Mouse (Mus musculus) neutrophil, adult 5-6 weeks (primary cell): ENCODE results near the gene Mfap5. TPM values are rescaled to one million over a fixed set of nuclear protein-coding genes. Genes with fewer than 3 reads are reported as not detected.
"Not testable (repeated sequence)": the region's sequence is repeated elsewhere in the genome, so short reads cannot be mapped to it uniquely, and the experiment has no call there.

Experiments used
- ATAC-seq: fragments of 151-379, 151-347 bp; 2 replicates; pipeline ENCODE4 v1.8.0; 2017; ENCODE audit warnings: mild to moderate bottlenecking, moderate TSS enrichment; ENCODE audit not compliant: insufficient number of reproducible peaks, poor library complexity, low FRiP score, severe bottlenecking; ENCODE audit errors: extremely low read depth
- total RNA-seq: library from RNA; stranded (forward); fragments of 200-1000 nt; gene quantifications from 2 replicates; pipeline ENCODE4 v1.2.3, GENCODE M21; 2017

Gene Mfap5
- total RNA-seq, result not detected in 2 replicates

DNA sequence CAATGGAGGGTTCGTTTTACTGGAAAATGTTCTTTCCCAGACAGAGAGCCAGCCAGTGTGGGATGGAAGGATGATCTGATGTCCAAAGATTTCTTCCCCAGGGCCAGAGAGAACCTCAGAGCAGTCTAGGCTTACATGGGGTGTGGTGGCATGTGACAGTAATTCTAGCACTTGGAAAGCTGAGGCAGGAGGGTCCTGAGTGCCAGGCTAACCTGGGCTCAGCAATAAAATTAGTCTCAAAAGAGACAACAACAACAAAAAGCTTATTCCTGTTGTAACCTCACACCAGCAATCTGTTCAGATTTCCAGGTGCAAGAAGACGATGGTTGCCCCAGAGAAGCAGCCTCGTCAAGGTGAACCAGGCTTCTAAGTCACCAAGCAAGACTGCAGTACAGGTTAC lies at the start of gene Mfap5:
Mfap5 (plus strand) TSS at position 301 of the 400 bp plus-strand sequence.
- ATAC-seq, result no peak

DNA sequence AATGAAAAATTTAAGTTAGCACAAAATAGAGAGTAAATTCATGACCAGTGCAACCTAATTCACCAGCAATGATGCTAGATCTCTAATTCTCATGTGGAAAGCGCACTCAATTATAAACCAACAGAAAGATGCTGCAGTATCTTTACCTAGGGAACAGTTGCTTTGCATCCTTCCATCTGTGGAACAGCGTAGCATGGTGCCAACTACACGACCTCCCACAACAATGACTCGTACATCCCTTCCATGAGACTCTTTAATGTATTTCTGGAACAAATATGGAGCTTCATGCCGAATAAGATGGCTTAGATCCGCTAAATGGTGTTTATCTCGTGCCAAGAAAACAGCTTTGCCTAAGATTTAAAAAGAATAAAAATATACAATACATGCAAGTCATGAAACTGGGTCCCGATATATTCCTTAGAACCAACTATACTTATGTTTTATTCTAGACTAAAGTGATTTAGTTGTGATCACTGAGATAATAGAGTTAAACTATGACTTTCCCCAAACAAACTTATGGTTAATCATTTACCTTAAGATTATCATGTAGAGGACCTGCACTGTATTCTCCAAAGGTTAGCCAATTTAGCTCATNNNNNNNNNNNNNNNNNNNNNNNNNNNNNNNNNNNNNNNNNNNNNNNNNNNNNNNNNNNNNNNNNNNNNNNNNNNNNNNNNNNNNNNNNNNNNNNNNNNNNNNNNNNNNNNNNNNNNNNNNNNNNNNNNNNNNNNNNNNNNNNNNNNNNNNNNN lies 46.5 kb upstream of the Mfap5 start:
- no peak for ATAC-seq

DNA sequence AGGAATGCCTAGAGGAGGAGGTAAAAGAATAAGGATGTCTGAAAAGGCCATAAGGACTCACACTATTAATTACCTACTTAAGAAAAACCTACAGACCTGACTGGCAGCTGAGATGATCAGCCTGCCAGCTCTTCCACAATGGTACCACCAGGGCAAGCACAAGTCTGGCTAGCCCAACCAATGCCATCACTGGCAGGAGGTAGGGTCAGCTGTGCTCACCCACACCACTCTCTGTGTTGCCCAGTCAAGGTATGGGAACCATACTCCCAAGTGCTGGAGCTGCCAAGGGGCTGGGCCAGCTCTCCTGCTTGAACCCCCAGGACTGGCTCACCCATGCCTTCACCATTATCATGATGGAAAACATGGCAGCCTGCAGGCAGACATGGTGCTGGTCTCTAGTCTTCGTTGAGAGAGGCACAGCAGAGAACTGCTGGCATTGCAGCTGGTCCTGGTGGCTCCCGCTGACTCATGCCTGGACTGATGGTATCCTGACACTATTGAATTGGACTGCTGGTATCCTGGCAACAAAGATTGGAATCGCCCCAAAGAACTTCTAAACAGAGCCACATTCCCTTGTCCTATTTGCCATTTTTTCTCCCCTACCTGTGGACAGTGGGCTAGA lies 39.4 kb upstream of the Mfap5 start:
- no peak for ATAC-seq

DNA sequence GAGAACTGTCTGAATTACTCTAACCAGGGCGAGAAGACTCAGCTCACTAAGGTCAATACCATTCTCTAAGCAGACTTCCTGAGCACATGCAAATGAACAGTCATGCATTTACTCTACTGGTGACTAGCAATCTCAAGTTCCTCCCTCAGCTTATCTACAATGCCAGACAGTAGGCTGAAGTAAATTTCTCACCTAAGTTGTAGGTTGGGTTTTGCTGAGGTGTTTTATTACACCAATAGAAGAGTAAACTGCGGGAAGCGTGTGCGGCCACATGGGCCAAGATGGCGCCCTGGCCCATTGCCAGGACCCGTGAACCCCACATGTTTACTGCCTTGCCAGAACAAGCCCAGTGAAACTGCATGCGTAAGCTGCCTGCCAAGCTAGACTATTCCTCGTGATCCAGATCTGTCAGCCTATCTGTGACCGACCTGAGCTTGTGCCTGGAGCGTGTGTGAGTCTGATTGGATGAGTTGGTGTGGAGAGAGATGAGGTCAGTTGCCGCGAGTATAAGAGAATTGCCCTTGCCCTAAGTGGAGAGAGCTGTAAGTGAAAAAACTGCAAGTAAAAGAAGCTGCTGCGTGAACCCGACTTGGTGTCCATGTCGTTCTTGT lies 36.5 kb upstream of the Mfap5 start:
- ATAC-seq, result no peak

DNA sequence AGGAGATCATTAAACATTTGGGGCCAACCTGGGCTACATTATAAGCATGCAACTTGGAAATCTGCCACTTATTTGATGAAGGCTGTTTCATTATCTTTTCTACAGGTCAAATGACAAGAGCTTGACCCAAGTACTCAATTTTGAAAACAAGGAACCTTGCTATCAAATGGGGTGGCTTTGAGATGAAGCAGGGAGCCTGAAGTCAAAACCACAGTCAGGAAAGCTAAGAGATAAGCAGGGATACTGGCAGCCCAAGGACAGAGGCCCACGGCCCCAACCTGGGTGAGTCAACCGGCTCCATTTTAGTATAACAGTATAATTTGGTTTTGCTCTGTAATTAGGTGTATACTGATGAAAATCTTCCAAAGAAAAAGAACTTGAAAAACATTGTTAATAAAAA lies 35.4 kb upstream of the Mfap5 start:
- ATAC-seq, result no peak

DNA sequence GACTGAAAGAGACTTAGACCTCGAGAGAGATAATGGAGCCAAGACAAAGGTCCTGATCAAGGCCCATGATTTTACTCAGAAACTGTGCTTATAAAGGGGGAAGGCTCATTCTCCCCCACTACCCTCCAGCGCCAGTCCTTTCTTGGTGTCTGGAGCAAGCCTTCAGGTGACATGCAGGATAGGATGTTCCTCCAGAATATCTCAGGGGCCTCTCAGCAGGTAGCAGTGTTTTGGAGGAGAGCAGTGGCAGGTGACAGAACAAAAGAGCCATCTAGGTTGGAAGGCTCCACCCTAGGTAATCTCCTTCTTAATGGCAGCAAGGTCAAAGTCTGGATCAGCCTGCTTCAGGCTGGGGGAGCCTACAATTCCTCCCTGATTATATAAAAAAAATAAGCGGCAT lies 34.2 kb upstream of the Mfap5 start:
- ATAC-seq, result not testable (repeated sequence)

DNA sequence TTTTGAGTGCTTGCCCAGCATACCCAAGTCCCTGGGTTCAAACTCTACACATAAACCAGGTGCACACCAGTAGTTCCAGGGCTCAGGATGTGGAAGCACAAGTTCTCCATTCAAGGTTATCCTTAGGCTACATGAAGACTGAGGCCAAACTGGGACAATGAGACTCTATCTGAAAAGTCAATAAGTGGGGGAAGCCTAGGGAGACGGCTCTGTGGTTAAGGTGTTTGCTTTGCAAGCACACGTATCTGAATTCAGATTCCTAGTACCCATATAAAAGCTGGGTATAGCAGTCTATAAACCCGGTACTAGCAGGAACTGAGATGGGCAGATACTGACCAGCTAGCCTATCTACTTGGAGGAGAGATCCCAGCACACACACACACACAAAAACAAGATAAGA lies 27.6 kb upstream of the Mfap5 start:
- no peak for ATAC-seq

DNA sequence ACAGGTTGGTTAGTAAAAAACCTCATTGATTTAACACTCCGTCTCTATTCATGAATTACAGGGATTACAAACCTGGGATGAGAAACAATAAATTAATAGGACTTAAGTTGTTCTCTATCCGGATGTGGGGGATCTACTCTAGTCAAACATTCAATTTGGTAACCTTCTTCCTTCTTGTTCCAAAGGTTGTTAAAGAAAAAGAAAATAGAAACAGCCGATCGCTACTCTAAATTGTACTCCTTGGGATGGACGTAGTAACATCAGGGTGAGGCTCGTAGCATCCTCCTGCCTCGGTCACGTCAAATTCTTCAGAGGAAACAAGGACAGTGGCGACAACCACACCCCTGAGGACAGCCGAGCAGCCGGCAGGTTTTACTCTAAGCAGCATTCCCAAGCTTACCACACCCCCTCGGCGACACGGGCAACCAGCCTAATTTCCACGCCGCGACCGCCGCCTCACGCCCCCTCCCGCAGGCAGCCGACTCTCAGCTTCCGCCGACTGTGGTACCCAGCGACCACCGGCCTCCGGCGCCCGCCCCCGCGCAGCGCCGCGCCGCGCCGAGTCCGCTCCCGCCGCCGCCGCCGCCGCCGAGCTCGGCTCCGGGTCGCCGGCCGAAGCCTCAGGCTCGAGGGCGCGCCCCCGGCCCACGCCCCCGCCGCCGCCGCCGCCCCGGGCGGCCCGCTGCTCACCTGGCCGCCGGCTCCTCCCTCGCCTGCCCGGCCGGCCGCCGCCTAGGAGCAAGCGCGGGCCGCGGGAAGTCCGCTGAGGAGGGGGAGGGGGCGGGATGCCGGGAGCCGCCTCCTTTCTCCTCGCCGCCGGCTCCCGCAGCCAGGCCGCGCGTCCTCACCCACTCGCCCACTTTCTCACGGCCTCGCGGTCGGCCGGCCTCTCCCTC lies 20.0 kb upstream of the Mfap5 start:
- no peak for ATAC-seq

DNA sequence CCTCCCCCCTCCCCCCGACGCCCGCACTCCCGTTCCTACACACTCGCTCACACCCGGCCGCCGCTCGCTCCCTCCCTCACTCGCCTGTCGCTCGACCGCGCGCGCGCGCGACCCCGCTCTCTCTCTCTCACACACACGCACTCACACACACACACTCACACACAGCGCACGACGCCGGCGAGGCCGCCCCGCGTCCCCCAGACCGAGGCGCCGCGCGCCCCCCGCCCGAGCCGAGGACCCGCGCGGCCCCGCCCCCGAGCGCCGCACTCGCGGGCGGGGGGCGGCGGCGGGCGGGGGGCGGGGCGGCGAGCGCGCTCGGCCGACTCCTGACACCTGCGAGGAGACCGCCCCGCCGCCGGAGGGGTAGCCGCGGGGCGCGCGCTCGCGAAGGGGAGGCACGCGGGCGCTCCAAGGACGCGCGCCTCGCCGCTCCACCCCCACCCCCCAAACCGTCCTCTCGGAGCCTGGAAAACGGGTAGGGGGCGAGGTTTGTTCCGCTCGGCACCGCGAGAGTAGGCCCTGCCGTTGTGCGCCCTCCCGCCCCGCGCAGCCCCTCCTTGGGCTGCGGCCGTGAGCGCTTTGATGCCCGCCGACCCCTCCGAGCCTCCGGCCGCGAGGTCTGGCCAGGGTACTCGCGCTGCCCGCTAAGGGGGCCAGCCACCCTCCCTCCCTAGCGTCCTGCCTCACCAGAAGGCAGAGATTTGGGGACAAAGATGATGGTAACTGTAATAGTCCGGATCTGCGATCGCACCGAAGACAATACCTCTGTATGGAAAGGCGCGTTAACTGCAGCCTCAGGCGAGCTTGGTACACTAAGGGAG lies 19.1 kb upstream of the Mfap5 start:
- ATAC-seq, result no peak

DNA sequence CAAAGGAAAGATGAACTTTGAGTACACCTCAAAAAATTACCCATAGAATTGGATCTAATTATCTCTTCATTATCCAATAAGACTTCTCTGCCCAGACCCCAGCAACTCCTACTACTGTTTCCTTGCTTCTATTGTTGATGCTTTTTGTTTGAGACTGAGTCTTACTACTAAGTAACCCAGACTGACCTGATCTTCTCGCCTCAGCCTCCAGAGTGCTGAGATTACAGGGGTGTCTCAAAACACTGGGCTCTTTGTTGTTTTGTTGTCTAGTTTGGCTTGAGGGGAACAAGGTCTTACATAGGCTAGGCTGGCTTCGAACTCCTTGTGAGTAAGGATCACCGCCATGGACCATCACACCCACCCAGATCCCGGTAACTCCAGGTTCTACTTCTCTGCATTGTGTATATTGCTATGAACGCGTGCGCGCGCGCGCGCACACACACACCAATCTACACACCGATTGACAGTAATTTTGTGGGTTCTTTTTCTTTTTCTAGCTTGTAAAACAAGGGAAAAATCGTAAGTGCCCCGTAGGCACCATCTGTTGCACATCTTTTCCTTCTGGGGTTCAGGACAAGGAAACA lies 14.6 kb upstream of the Mfap5 start:
- ATAC-seq, result no peak

DNA sequence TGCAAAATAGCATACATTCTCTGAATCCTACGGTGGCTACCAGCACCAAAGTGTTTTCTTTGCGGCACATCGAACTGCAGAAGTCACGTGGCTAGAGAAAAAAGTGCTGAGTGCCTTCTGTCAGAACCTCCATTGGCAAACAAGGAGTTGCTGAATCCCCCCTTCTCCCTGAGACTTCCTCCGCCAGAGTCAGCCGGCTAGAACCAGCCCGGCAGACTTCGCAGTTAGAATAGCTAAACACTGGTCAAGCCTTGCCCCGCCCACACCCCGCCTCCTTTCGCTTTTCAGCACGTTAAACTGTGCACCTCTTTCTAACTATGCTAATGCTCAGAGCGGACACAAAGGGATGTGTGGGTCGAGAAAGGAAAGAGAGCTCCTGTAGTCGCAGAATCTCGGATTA lies 14.1 kb upstream of the Mfap5 start:
- ATAC-seq, result no peak

DNA sequence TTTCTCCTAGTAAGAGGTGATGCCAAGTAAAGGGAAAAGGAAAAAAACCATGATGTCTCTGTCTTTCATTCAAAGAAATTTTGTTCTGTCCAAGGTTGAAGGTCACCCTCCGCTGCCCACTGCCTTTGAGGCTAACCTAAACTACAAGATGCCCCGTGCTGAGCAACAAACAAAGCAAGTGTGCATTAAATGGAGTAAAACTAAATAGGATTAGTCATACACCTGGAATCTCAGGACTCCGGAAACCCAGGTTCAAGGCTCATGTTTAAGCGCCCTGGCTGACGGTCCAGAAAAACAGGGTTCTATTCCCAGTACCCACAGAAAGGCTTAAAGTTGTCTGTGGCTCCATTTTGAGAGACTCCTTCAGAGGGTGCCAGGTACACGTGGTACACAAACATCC lies 13.2 kb upstream of the Mfap5 start:
- ATAC-seq, result no peak

DNA sequence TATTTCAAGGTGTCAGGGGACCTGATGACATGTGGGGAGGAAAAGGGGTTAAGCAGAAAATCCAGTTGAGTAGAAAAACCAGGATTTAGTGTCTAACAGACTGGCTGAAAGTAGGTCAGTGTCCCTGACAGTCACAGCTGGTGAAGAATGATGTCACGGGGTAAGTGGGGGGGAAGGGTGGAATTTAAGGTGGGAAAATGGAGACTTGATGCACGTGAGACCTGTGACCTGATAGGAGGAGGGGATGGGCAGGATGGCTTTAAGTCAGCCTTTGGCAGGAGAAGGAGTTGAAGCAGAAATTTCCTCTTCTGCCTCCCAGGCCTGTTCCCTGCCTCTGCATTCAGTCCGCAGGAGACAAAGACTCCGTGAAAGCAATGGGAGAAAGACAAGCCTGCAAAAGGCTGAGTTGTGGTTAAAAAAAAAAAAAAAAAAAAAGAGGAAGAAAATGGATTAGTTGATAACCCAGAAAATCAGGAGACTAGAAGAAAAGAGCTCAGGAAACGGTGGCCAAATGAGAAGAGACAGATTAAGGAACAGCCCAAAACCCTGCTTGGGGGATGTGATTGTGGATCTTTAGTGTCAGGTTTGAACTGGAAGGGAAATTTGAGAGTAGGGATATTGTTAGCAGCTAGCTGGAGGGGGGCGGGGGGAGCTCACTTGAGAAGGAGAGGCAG lies 11.7 kb upstream of the Mfap5 start:
- no peak for ATAC-seq

DNA sequence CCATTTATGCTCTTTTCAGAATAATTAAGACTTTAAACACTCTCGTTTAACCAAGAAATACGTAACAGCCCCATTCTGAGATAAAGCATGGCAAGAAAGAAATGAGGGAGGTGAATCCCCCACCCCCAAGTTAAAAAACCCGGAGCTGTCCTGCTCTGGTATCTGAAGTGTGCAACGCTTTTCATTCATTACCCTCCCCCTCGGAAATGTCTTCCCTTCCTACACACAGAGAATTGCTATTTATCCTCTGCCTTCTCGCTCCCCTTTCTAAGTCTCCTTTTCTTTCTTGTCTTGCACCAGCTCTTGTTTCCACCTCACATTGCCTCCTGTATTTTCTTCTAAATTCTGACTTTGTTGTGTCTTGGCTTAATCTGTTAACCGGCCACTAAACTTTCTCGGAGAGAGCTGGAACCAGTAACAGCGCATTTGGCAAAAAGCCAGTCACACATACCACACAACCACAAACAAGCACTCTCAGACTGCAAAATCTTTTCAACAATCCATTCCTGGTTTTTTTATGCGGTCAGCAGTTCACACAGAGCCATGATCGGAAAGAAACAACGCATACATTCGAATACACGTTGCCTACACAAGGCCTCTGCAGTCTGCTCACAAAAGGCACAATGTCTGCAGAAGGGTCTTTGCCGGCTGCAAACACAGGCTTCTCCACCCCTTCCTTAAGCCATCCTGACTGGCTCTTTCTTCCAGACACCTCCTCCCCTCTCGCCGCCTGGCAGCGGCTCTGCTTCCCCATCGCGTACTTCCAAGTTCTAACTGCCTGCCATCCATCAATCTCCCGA lies 10.4 kb upstream of the Mfap5 start:
- ATAC-seq, result no peak

DNA sequence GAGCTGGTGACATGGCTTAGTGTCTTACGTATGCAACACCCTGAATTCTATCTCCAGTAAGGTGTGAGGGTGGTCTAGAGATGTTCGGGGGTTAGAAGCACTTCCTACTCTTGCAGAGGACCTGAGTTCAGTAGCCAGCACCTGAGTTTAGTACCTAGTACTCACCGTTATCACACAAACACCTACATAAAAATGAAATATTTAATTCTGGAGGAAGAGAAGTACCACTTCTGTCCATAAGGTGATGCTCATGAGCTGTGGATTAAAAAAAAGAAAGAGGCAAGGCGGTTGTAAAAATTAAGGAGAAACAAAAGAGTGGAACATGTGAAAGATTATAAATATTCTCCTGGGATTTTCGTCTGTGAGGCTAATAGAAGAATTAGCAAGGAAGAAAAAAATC lies 9.1 kb upstream of the Mfap5 start:
- no peak for ATAC-seq

DNA sequence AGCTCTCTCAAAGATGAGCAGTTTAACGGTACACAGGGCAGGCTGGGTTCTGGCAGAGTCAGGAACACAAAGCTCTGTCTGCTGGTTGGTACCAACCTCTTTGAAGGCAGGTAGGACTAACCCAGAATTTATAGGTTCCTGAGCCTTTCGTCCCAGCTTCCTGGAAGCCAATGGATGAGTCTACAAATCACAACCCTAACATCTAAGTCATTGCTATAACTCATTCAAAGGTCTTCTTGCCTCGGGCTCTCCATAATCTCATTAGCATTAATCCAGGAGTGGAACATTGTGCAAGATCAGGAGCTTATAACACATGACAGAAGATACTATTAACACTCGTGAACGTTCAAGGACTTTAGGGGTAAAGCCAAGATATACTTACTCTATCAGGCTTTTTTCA lies 7.0 kb upstream of the Mfap5 start, which contains the start of gene Rimklb:
Rimklb (minus strand) TSS at position 101 of the 400 bp plus-strand sequence.
- no peak for ATAC-seq

DNA sequence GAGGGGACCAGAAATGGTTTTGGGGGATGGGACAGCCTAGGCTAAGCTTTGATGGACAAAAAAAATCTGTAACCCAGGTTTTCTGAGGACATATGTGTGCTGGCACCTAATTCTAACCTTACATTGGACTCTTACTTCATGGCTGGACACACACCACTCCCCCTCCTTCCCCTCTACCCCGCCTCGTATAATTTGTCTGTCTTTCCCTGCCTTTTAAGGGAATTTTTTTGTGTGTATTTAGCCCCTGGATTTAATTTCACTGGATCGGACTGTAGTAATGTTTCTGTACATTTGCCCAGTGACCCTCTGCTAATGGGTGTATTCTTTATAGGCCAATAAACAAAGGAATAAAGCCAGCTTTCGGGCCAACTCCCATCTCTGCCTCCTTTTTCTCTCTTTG lies 604 bp upstream of the Mfap5 start:
- ATAC-seq, result no peak
